Mouse (Mus musculus) CD4-positive, CD25-positive, alpha-beta regulatory T cell, adult 4 months (primary cell): ENCODE data around the gene Cep44. TPM values are rescaled to one million over a fixed set of nuclear protein-coding genes. Genes with fewer than 3 reads are reported as not detected.

Experiments used
- polyA plus RNA-seq, 2 experiments: library from polyadenylated mRNA; unstranded; fragments of 100-300 nt; shearing (Covaris generic); gene quantifications; one replicate each; pipeline ENCODE4 v1.2.1; 2017

Gene Cep44
- polyA plus RNA-seq, 2 experiments from 2014 or later, result 27.6 to 30.5 TPM

Other genes with a start within 250 kb of the Cep44 start
- 10 to 100 TPM; 41.6 to 57.6 TPM for gene Fbxo8, start within 50 bp of the Cep44 start, polyA plus RNA-seq